Mouse (Mus musculus) adrenal gland, adult 8-10 months (tissue): ENCODE data around the gene Abr. TPM values are rescaled to one million over a fixed set of nuclear protein-coding genes. Genes with fewer than 3 reads are reported as not detected.
A peak's percentile ranks its signal among the peaks of the same experiment; 100 is the strongest.

Experiments used
- DNase-seq: peaks from one replicate; pipeline ENCODE4 v3.0.0; 2022
- total RNA-seq, 4 experiments: library from RNA; stranded (reverse); gene quantifications; 2 replicates each; pipeline ENCODE4 v1.2.4; 2022

Gene Abr
- total RNA-seq, 4 experiments from 2014 or later: 69.2 to 138 (median 95.9) TPM

DNA sequence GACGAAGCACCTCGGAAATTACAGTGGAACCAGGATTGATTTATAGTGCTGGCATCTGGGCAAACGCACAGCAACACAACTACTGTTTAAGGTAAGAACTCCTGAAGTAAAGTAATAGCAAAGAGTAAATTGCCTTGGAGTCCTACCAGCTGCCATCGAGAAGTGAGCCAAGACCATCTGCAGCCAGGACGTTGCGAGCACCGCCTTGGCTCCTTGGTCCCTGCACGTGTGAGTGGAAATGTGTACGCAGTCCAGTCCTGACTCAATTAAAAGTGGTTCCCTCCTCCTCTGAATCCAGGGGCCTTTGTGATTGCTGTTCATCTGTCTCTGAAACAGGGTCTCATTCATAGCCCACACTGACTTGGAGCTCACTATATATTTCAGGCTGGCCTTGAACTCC is 130.3 kb downstream of the Abr start:
- DNase-seq: no peak

DNA sequence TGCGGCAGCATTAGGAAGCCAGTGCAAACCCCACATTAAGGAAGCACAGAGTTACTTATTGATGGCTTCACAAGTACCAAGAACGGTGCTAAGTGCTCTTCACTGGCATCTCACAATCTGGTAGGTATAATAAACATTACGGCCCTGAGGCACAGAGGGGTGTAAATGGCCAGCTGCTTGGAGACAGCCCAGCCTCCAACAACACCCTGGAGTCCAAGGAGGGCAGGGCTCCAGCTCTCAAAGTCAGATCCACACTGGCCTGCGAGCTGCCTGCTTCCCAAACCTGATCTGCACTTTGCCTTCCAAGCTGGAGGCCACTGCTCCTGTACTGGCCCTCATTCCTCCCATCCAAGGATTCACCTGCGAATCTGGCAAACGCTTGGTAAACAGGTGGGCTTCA is 132.7 kb downstream of the Abr start:
- DNase-seq: no peak

- no peak for DNase-seq
Measured at GRCm38 (mm10) chr11:76487024-76487423, 135.1 kb downstream of the Abr start.

GRCm38 (mm10) chr11:76484033-76484432 is 138.1 kb downstream of the Abr start:
- DNase-seq: no peak

GRCm38 (mm10) chr11:76483171-76483727 is 138.9 kb downstream of the Abr start:
- DNase-seq: no peak

GRCm38 (mm10) chr11:76482697-76483096 is 139.4 kb downstream of the Abr start:
- no peak for DNase-seq

DNA sequence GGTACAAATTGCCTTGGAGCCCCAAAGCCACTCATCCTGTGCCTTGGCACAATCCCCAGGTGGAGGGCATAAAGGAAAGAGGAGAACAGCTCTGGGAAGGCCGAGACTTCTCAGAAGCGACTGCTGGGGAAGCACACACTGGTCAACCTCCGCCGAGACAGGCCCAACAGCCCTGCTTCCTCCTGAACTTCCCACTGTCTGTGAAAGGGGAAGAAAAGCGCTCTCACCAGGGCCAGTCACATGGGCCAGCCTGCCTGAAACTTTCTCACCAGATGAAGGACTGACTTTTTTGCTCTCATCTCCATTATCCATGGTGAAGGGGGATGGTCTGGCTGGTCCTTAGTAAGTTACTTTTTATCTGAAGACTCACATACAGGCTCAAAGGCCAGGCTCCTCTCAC is 139.9 kb downstream of the Abr start:
- no peak for DNase-seq

DNA sequence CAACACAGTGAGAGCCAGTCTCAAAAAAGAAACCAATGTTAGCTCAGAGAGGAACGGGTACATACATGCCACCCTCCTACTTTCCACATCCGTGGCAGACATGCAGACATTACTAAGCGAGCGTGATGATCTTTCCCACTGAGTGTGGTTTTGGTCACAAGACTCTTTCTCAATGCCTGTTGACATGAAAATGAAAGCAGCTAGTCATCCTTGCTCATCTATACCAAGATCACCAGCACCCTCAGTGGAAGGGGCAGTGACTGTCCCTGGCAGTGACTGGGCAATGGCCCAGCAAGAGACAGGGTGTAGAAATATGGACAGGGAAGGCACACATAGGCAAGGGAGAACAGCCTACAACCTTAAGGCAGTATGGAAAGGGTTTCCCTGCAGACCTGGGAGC is 142.4 kb downstream of the Abr start:
- DNase-seq: no peak

GRCm38 (mm10) chr11:76478676-76479655 is 143.1 kb downstream of the Abr start:
- DNase-seq: no peak

- no peak for DNase-seq
Measured at GRCm38 (mm10) chr11:76477095-76477525, 145.0 kb downstream of the Abr start.

DNA sequence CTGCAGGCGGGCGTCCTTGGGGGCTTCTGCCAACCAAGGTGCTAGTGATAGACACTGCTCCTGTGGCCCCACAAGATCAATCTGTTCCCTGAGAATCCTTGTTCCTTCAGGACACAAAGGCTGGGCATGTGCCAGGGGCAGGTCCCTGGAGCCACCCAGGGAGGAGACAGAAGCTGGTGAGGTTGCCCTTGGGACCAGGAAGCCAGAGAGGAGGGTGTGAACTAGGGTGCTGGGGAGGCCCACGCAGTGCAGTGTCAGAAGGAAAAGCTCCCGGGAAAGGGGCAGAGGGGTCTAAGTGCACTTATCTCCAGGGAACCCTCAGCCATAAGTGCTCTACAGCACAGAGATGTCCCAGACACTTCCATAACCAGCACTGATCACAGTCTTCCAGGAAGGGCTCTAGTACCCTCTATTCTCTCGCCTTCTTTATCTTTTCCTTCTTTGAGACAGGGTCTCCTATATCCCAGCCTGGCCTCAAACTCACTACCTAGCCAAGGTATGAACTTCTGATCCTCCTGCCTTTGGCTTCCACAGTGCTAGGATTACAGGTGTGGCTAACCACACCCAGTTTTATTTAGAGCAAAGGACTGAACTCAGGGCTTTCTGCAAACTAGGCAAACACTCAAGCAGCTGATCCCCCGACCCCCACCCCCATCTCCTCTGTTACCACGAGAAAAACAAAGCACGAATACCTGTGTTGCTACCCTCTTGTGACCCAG is 145.6 kb downstream of the Abr start:
- DNase-seq: no peak

DNA sequence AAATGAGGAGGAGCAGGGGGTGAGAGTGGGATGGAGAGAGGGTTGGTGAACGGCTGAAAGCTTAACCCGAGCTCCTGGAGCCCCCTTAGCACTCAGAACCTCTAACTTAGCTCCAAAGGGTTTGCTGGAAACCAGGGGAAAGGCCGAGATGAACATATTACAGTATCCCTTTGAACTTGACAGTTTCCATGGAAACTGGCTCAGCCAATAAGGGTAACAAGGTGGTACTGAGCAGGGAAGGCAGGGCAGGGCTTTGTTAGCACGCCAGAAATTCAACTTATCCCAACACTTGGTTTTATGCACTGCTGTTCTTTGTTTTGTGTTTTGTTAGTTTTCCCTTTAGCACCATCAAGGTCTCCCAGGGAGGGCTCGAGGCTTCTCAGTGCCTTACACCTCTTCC is 149.5 kb downstream of the Abr start:
- DNase-seq: no peak

DNA sequence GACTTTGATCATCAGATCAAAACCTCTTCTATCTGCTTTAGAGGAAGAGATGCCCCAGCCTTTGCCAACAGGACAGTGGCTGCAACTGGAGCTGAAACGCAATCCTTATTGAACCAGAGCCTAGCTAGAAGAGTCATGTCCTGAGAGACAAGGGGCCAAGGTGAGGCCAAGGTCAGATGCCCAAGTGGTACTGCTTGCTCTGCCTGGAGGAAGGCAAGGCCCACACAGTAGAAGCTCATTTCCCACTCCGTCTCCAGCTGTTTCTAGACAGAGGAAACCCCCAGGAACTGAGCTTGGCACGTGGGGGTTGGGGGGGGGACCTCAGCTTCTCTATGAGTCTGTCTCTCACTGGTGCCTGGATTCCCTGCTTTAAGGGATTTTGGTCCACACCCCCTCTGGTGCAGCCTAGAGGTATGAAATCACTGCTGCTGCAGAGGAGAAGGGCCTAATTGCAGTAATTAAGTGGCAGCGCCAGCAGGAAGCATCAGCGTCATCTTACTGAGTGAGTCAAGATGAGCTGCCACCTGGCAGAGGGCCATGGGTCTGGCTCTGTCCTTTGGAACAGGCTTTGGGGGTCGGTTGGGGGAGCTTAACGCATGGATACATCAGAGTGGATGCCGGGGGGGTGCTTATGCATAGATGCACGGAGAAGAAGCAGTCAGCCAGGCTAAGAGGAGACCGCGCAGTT is 152.7 kb downstream of the Abr start:
- peak; percentile 37 for DNase-seq

- no peak for DNase-seq
Measured at GRCm38 (mm10) chr11:76468347-76468746, 153.8 kb downstream of the Abr start.

GRCm38 (mm10) chr11:76467487-76468005 is 154.6 kb downstream of the Abr start:
- DNase-seq: no peak

DNA sequence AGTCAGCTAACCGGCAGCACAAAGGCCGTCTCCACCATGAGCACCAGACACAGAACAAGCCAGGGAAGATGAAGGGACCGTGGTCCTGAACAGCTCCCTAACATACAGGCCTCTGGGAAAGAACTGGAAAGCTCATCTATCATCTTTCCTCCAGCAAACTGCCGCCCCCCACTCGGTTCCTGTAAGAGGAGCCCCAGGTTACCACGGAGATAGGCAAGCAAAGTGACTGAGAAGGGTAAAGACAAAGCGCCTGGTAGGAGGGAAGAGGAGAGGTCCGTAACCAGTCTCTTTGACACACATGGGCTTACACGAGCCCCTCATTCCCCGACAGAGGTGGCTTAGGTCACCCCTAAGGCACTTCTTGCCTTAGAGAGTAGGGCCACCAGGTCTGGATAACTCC is 155.0 kb downstream of the Abr start:
- DNase-seq: no peak

GRCm38 (mm10) chr11:76465879-76466278 is 156.2 kb downstream of the Abr start:
- no peak for DNase-seq

DNA sequence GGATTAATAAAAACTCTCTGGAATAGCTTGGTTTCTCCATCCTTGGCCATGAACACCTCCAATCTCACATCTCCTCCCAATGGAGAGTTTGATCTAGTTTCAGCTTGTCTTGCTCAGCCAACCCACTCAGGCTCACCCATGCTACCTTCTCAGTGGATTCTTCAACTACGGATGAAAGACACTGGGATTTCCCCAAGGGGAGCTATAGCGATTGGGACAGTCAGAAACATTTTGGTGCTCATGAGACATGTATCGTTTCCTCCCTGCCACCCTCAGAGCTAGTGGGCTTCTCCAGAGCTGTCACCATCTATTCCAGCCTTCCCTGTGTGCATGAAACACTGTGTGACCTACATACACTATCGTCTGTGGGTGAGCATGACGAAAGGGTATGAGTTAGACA is 160.4 kb downstream of the Abr start:
- no peak for DNase-seq

DNA sequence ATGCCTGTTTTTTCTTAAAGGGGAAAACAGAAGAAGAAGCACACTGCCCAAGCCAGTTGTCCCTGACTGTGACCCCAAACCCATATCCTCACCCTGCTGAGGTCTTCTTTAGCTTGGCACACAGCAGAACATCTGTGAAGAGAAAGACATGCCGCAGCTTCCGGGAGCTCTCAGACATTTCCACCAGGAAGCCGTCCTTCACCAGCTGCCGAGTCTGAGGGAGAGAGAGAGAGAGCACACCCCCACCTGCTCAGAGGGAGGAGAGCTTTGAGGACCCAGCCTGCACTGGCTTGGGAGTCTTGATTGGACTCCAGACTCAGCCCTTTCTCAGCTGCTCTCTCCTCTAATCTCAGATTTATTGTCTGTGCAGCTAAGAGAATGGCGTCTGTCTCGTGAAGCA is 160.9 kb downstream of the Abr start:
- DNase-seq: no peak

- DNase-seq: no peak
Measured at GRCm38 (mm10) chr11:76459489-76459888, 162.6 kb downstream of the Abr start.

- no peak for DNase-seq
Measured at GRCm38 (mm10) chr11:76458730-76459129, 163.4 kb downstream of the Abr start.

DNA sequence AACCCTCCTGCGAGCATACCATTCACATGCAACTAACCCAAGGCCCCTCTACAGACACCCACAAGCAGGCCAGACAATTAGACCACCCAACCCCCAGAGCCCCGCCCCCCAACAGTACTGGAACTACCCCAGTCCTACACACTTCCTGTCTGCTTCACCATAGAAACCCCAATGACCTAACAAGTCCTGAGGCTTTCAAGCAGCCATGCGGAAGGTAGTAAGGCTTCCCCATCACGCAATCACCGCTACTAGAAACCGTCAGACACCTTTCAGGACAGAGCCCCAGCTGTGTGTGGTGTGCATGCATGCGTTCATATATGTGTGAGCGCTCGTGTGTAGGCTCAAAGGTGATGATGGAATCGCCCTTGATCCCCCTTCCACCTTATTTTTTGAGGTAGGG is 165.2 kb downstream of the Abr start:
- no peak for DNase-seq
